Mouse (Mus musculus) MEL (cell line): ENCODE results near the gene Ablim1. TPM values are rescaled to one million over a fixed set of nuclear protein-coding genes. Genes with fewer than 3 reads are reported as not detected.

Experiments used
- DNase-seq: peaks from one replicate; pipeline ENCODE4 v3.0.0; 2011; ENCODE audit warnings: low read depth, low spot score
- H3K27ac ChIP-seq: 2 replicates; pipeline ENCODE4 v1.5.1; 2012; ENCODE audit warnings: low read depth, mild to moderate bottlenecking, control low read depth, low read length, moderate library complexity; ENCODE audit not compliant: control insufficient read depth
- H3K27me3 ChIP-seq, 2 experiments: fragments of 150-350 bp in 1 of 2; sonication (generic) in 1 of 2; 2 replicates each; pipeline ENCODE4 v1.6.1; 2012; ENCODE audit warnings: low read length in 2 of 2, mild to moderate bottlenecking in 2 of 2, improper control_type of control experiment in 1 of 2, moderate library complexity in 1 of 2; ENCODE audit not compliant: insufficient read depth in 2 of 2, control insufficient read depth in 1 of 2
- H3K36me3 ChIP-seq, 2 experiments: 2 replicates each; pipeline ENCODE4 v1.6.1; 2012 to 2014; ENCODE audit warnings: low read length in 2 of 2, improper control_type of control experiment in 1 of 2, inconsistent platforms in 1 of 2, mild to moderate bottlenecking in 1 of 2; ENCODE audit not compliant: insufficient read depth in 2 of 2, control insufficient read depth in 1 of 2
- H3K4me1 ChIP-seq, 2 experiments: fragments of 150-350 bp in 1 of 2; sonication (generic) in 1 of 2; 2 replicates each; pipeline ENCODE4 v1.6.1; 2012; ENCODE audit warnings: low read length in 2 of 2, improper control_type of control experiment in 1 of 2, mild to moderate bottlenecking in 1 of 2; ENCODE audit not compliant: insufficient read depth in 2 of 2, control insufficient read depth in 1 of 2
- H3K4me3 ChIP-seq, 2 experiments: fragments of 150-350 bp in 1 of 2; sonication (generic) in 1 of 2; 2 replicates each; pipeline ENCODE4 v1.5.1; 2012; ENCODE audit warnings: low read depth in 2 of 2, low read length in 2 of 2, mild to moderate bottlenecking in 2 of 2, moderate library complexity in 2 of 2, control low read depth in 1 of 2, improper control_type of control experiment in 1 of 2; ENCODE audit not compliant: control insufficient read depth in 1 of 2, insufficient read depth in 1 of 2
- H3K79me2 ChIP-seq: 2 replicates; pipeline ENCODE4 v1.6.1; 2012; ENCODE audit warnings: mild to moderate bottlenecking, low read length, moderate library complexity; ENCODE audit not compliant: control insufficient read depth, poor library complexity, insufficient read depth
- H3K9ac ChIP-seq: 2 replicates; pipeline ENCODE4 v1.6.1; 2012; ENCODE audit warnings: low read depth, mild to moderate bottlenecking, control low read depth, low read length, moderate library complexity; ENCODE audit not compliant: control insufficient read depth, poor library complexity, severe bottlenecking
- H3K9me3 ChIP-seq: fragments of 150-350 bp; sonication (generic); replicated peaks from 2 replicates; pipeline ENCODE4 v1.6.1; 2012; ENCODE audit warnings: mild to moderate bottlenecking, low read length, improper control_type of control experiment, moderate library complexity; ENCODE audit not compliant: insufficient read depth
- CHD1 ChIP-seq: IDR thresholded peaks from 2 replicates; pipeline ENCODE4 v1.6.1; 2012; ENCODE audit warnings: low read depth, mild to moderate bottlenecking, inconsistent platforms, low read length, improper control_type of control experiment
- CHD2 ChIP-seq: IDR thresholded peaks from 2 replicates; pipeline ENCODE4 v1.6.1; 2011; ENCODE audit warnings: low read length, improper control_type of control experiment
- E2F4 ChIP-seq: IDR thresholded peaks from 2 replicates; pipeline ENCODE4 v1.6.1; 2011; ENCODE audit warnings: low read depth, low read length, improper control_type of control experiment, borderline replicate concordance
- ELF1 ChIP-seq: IDR thresholded peaks from 2 replicates; pipeline ENCODE4 v1.6.1; 2014; ENCODE audit warnings: low read depth, mild to moderate bottlenecking, inconsistent platforms, low read length, improper control_type of control experiment, moderate library complexity
- ETS1 ChIP-seq: IDR thresholded peaks from 2 replicates; pipeline ENCODE4 v1.6.1; 2012; ENCODE audit warnings: low read depth, mild to moderate bottlenecking, inconsistent platforms, low read length, improper control_type of control experiment, moderate library complexity
- GATA1 ChIP-seq: IDR thresholded peaks from 2 replicates; pipeline ENCODE4 v1.6.1; 2011; ENCODE audit warnings: low read depth, low read length, improper control_type of control experiment
- HCFC1 ChIP-seq: IDR thresholded peaks from 2 replicates; pipeline ENCODE4 v1.6.1; 2012; ENCODE audit warnings: low read depth, mild to moderate bottlenecking, inconsistent platforms, low read length, improper control_type of control experiment, moderate library complexity
- JUND ChIP-seq: IDR thresholded peaks from 2 replicates; pipeline ENCODE4 v1.6.1; 2011; ENCODE audit warnings: low read depth, mild to moderate bottlenecking, improper control_type of control experiment, low read length
- KAT2A ChIP-seq: conservative IDR thresholded peaks from 2 replicates; pipeline ENCODE4 v1.6.1; 2012; ENCODE audit warnings: low read depth, low read length, improper control_type of control experiment, inconsistent platforms
- MAX ChIP-seq: IDR thresholded peaks from 2 replicates; pipeline ENCODE4 v1.6.1; 2011; ENCODE audit warnings: low read length, improper control_type of control experiment
- MEF2A ChIP-seq: IDR thresholded peaks from 2 replicates; pipeline ENCODE4 v1.6.1; 2014; ENCODE audit warnings: low read depth, mild to moderate bottlenecking, inconsistent platforms, low read length, improper control_type of control experiment; ENCODE audit not compliant: poor library complexity, insufficient replicate concordance, severe bottlenecking; ENCODE audit errors: extremely low read depth
- MYB ChIP-seq: IDR thresholded peaks from 2 replicates; pipeline ENCODE4 v1.6.1; 2011; ENCODE audit warnings: mild to moderate bottlenecking, low read depth, low read length, improper control_type of control experiment
- MYC ChIP-seq: IDR thresholded peaks from 2 replicates; pipeline ENCODE4 v1.6.1; 2011; ENCODE audit warnings: low read depth, mild to moderate bottlenecking, low read length, improper control_type of control experiment, moderate library complexity
- NELFE ChIP-seq: IDR thresholded peaks from 2 replicates; pipeline ENCODE4 v1.6.1; 2011; ENCODE audit warnings: low read depth, low read length, improper control_type of control experiment
- NRF1 ChIP-seq: IDR thresholded peaks from 2 replicates; pipeline ENCODE4 v1.6.1; 2014; ENCODE audit warnings: low read depth, mild to moderate bottlenecking, inconsistent platforms, low read length, improper control_type of control experiment, moderate library complexity; ENCODE audit not compliant: poor library complexity, insufficient read depth, severe bottlenecking
- POLR2A ChIP-seq, 2 experiments: IDR thresholded peaks; 2 replicates each; pipeline ENCODE4 v1.6.1; 2011 to 2012; ENCODE audit warnings: low read length in 2 of 2, mild to moderate bottlenecking in 2 of 2, control low read depth in 1 of 2, improper control_type of control experiment in 1 of 2, low read depth in 1 of 2, moderate library complexity in 1 of 2; ENCODE audit not compliant: control insufficient read depth in 1 of 2, insufficient read depth in 1 of 2, poor library complexity in 1 of 2
- POLR2AphosphoS2 ChIP-seq: IDR thresholded peaks from 2 replicates; pipeline ENCODE4 v1.6.1; 2011; ENCODE audit warnings: low read length, improper control_type of control experiment
- POLR2AphosphoS5 ChIP-seq: IDR thresholded peaks from 2 replicates; pipeline ENCODE4 v1.6.1; 2012; ENCODE audit warnings: low read depth, borderline replicate concordance, mild to moderate bottlenecking, inconsistent platforms, low read length, moderate library complexity, mixed read lengths
- RCOR1 ChIP-seq: IDR thresholded peaks from 2 replicates; pipeline ENCODE4 v1.6.1; 2012; ENCODE audit warnings: low read depth, mild to moderate bottlenecking, inconsistent platforms, low read length, improper control_type of control experiment
- SIN3A ChIP-seq: IDR thresholded peaks from 2 replicates; pipeline ENCODE4 v1.6.1; 2012; ENCODE audit warnings: low read length, improper control_type of control experiment, inconsistent platforms
- TAL1 ChIP-seq: IDR thresholded peaks from 2 replicates; pipeline ENCODE4 v1.6.1; 2012; ENCODE audit warnings: mild to moderate bottlenecking, inconsistent platforms, low read length, moderate library complexity, mixed read lengths
- TBP ChIP-seq: IDR thresholded peaks from 2 replicates; pipeline ENCODE4 v1.8.0; 2011; ENCODE audit warnings: low read depth, low read length, improper control_type of control experiment
- TCF12 ChIP-seq: IDR thresholded peaks from 2 replicates; pipeline ENCODE4 v1.6.1; 2014; ENCODE audit warnings: low read depth, mild to moderate bottlenecking, inconsistent platforms, low read length, improper control_type of control experiment, moderate library complexity
- UBTF ChIP-seq: IDR thresholded peaks from 2 replicates; pipeline ENCODE4 v1.6.1; 2012; ENCODE audit warnings: low read depth, mild to moderate bottlenecking, inconsistent platforms, low read length, improper control_type of control experiment, moderate library complexity, borderline replicate concordance; ENCODE audit not compliant: insufficient read depth
- USF1 ChIP-seq: IDR thresholded peaks from 2 replicates; pipeline ENCODE4 v1.6.1; 2014; ENCODE audit warnings: low read depth, mild to moderate bottlenecking, inconsistent platforms, low read length, improper control_type of control experiment, moderate library complexity
- USF2 ChIP-seq, 2 experiments: IDR thresholded peaks; 2 replicates each; pipeline ENCODE4 v1.6.1; 2011 to 2012; ENCODE audit warnings: improper control_type of control experiment in 2 of 2, low read length in 2 of 2, borderline replicate concordance in 1 of 2, inconsistent platforms in 1 of 2, low read depth in 1 of 2, mild to moderate bottlenecking in 1 of 2; ENCODE audit not compliant: insufficient read depth in 1 of 2
- ZC3H11A ChIP-seq: IDR thresholded peaks from 2 replicates; pipeline ENCODE4 v1.6.1; 2012; ENCODE audit warnings: low read depth, mild to moderate bottlenecking, inconsistent platforms, low read length, improper control_type of control experiment
- ZMIZ1 ChIP-seq: IDR thresholded peaks from 2 replicates; pipeline ENCODE4 v1.6.1; 2012; ENCODE audit warnings: low read depth, mild to moderate bottlenecking, inconsistent platforms, low read length, improper control_type of control experiment, moderate library complexity
- ZNF384 ChIP-seq: IDR thresholded peaks from 2 replicates; pipeline ENCODE4 v1.6.1; 2012; ENCODE audit warnings: low read depth, mild to moderate bottlenecking, inconsistent platforms, low read length, improper control_type of control experiment
- polyA plus RNA-seq, 2 experiments: library from polyadenylated mRNA; stranded (reverse) in 1 of 2; unstranded in 1 of 2; fragments of >175 nt in 1 of 2; fragments of >200 nt in 1 of 2; gene quantifications; 2 replicates each; pipeline versions ENCODE4 v1.2.1 to v1.2.4; 2012; ENCODE audit warnings: low replicate concordance in 2 of 2, low read depth in 1 of 2; ENCODE audit not compliant: insufficient read length in 2 of 2, insufficient read depth in 1 of 2, missing spikeins in 1 of 2
- total RNA-seq: library from RNA; depleted of rRNA; stranded (reverse); fragments of 300-350 nt; gene quantifications from 2 replicates; pipeline ENCODE4 v1.2.3, GENCODE M21; 2012

Gene Ablim1
- total and polyA plus RNA-seq, 3 experiments, result not detected

- Histone ChIP-seq H3K9ac (peak overlapping the region; percentile 66), H3K79me2 (peaks cover 64% of the 10 kb centered on the region), H3K4me1 (peaks cover 12 to 32% of the 10 kb centered on the region in 2 experiments), H3K9me3 (no peaks in the 10 kb centered on the region), H3K27ac (peak overlapping the region; percentile 81), H3K27me3 (no peaks in the 10 kb centered on the region), H3K36me3 (peaks cover 0 to 42% of the 10 kb centered on the region in 2 experiments; a peak in 2 of 4 replicates), H3K4me3 (peak overlapping the region; percentile 75 to 88)
- DNase-seq, result peak; percentile 66
- TF ChIP-seq CHD1 (peak; percentile 83), POLR2AphosphoS2 (no peak)
These were observed 44.3 kb upstream of the Ablim1 start for GRCm38 (mm10) chr19:57358836-57359598.

- Histone ChIP-seq H3K27ac (peak overlapping the region; percentile 77), H3K27me3 (no peaks in the 10 kb centered on the region), H3K36me3 (peaks cover 0 to 37% of the 10 kb centered on the region in 2 experiments; a peak in 2 of 4 replicates), H3K4me1 (peaks cover 12 to 28% of the 10 kb centered on the region in 2 experiments), H3K4me3 (peak overlapping the region; percentile 75 to 88), H3K79me2 (peaks cover 57% of the 10 kb centered on the region), H3K9ac (peak overlapping the region; percentile 73), H3K9me3 (no peaks in the 10 kb centered on the region)
- DNase-seq, result peak; percentile 98
- TF ChIP-seq UBTF (no peak), GATA1 (0 out of 2 replicates have a peak, but pooled peaks have one; percentile 10), JUND (no peak; the same call in 1 of the 2 replicates), NRF1 (no peak), NELFE (peak; percentile 75), POLR2AphosphoS2 (peak; percentile 63; the same call in 1 of the 2 replicates), RCOR1 (no peak), HCFC1 (peak; percentile 87), ZNF384 (no peak), CHD1 (no peak), POLR2AphosphoS5 (no peak; the same call in 1 of the 2 replicates), MAX (no peak; the same call in 1 of the 2 replicates), MYC (peak; percentile 96), ELF1 (peak; percentile 93), USF2 (IDR thresholded peaks at IDR 0.05; ENCODE audit: borderline replicate concordance in 1 of 2, insufficient read depth in 1 of 2, low read depth in 1 of 2, low read length in 2 of 2) (no peak), KAT2A (no peak; the same call in 1 of the 2 replicates), POLR2A (IDR thresholded peaks at IDR 0.05; ENCODE audit: control insufficient read depth in 1 of 2, insufficient read depth in 1 of 2, low read depth in 1 of 2, low read length in 2 of 2, poor library complexity in 1 of 2) (peak in 1 of 2 experiments; percentile 73; a peak in 3 of 4 replicates), USF1 (no peak), ZMIZ1 (no peak), E2F4 (peak; percentile 68; the same call in 1 of the 2 replicates), SIN3A (peak; percentile 90), MYB (no peak), ETS1 (peak; percentile 61), MEF2A (no peak), TBP (peak; percentile 90), TCF12 (peak; percentile 29; the same call in 1 of the 2 replicates), ZC3H11A (no peak), TAL1 (no peak), CHD2 (no peak)
These were observed 43.6 kb upstream of the Ablim1 start for GRCm38 (mm10) chr19:57358322-57358721.
